Mouse (Mus musculus): ENCODE results near the gene Gm12117.

GRCm38 (mm10) chr11:33234134-33234533, 42.4 kb downstream of the Gm12117 start:
- TF ChIP-seq CTCF (IDR thresholded peaks at IDR 0.05; ENCODE audit: control insufficient read depth, insufficient read depth, low read length) (no peak), POLR2A (IDR thresholded peaks at IDR 0.05; ENCODE audit: borderline replicate concordance, control insufficient read depth, low read depth, low read length) (no peak)

Measured in bone marrow, adult 2 months (tissue).